Mouse (Mus musculus) cerebral cortex, adult 2 months (tissue): ENCODE data around the gene Nme1.

Source experiments
- WGBS: fragments of 180-500 bp; shearing (Covaris S2); methylation state at CpG from one replicate; pipeline ENCODE4 v1.1.7; 2018; 5-methylcytosine and 5-hydroxymethylcytosine counted together

Nme1 gene

GRCm38 (mm10) chr11:93968005-93968847 lies at the start of gene Nme1, which contains the start of gene Gm20390:
TSS of gene Nme1 (minus strand) at chr11:93968521.
TSS of gene Gm20390 (minus strand) at chr11:93968293.
- WGBS, result under 1% methylated on average over 40 of the region's 40 CpGs

- 91% methylated on average over 2 of the region's 2 CpGs for WGBS
Observed at GRCm38 (mm10) chr11:94003346-94003745, 35.0 kb upstream of the Nme1 start.

- WGBS, result 8% methylated on average over 13 of the region's 13 CpGs
Observed at GRCm38 (mm10) chr11:93997141-93997775, 28.9 kb upstream of the Nme1 start.

- WGBS, result under 1% methylated on average over 58 of the region's 58 CpGs
Observed at GRCm38 (mm10) chr11:93996306-93997140, 28.2 kb upstream of the Nme1 start.

- WGBS, result under 1% methylated on average over 60 of the region's 70 CpGs
Observed at GRCm38 (mm10) chr11:93995720-93996305, 27.5 kb upstream of the Nme1 start, which contains the start of gene Spag9. TSS of gene Spag9 (plus strand) at chr11:93996091.

- 2% methylated on average over 15 of the region's 15 CpGs for WGBS
Observed at GRCm38 (mm10) chr11:93995111-93995719, 26.9 kb upstream of the Nme1 start.

GRCm38 (mm10) chr11:93994531-93994930 lies 26.2 kb upstream of the Nme1 start:
- 41% methylated on average over 5 of the region's 5 CpGs for WGBS

GRCm38 (mm10) chr11:93988328-93989062 lies 20.2 kb upstream of the Nme1 start:
- 60% methylated on average over 12 of the region's 12 CpGs for WGBS

GRCm38 (mm10) chr11:93987625-93988327 lies 19.5 kb upstream of the Nme1 start:
- WGBS, result 43% methylated on average over 8 of the region's 8 CpGs

- WGBS, result 88% methylated on average over 4 of the region's 4 CpGs
Observed at GRCm38 (mm10) chr11:93987026-93987425, 18.7 kb upstream of the Nme1 start.

- WGBS, result 83% methylated on average over 5 of the region's 5 CpGs
Observed at GRCm38 (mm10) chr11:93985265-93985664, 16.9 kb upstream of the Nme1 start.

- WGBS, result 95% methylated on average over 3 of the region's 3 CpGs
Observed at GRCm38 (mm10) chr11:93984619-93985018, 16.3 kb upstream of the Nme1 start.

- 63% methylated on average over 6 of the region's 6 CpGs for WGBS
Observed at GRCm38 (mm10) chr11:93979502-93980049, 11.3 kb upstream of the Nme1 start.

- WGBS, result 77% methylated on average over 5 of the region's 5 CpGs
Observed at GRCm38 (mm10) chr11:93972951-93973350, 4.6 kb upstream of the Nme1 start.

- 38% methylated on average over 1 of the region's 1 CpGs for WGBS
Observed at GRCm38 (mm10) chr11:93969799-93970198, 1.5 kb upstream of the Nme1 start.

- 93% methylated on average over 6 of the region's 6 CpGs for WGBS
Observed at GRCm38 (mm10) chr11:93969171-93969570, 850 bp upstream of the Nme1 start.

- WGBS, result 42% methylated on average over 6 of the region's 6 CpGs
Observed at GRCm38 (mm10) chr11:93968848-93969128, 467 bp upstream of the Nme1 start.

- WGBS, result 2% methylated on average over 11 of the region's 11 CpGs
Observed at GRCm38 (mm10) chr11:93967381-93967780, 940 bp downstream of the Nme1 start.

- WGBS, result 54% methylated on average over 6 of the region's 6 CpGs
Observed at GRCm38 (mm10) chr11:93965391-93965790, 2.9 kb downstream of the Nme1 start.

GRCm38 (mm10) chr11:93963013-93963412 lies 5.3 kb downstream of the Nme1 start:
- WGBS, result 65% methylated on average over 4 of the region's 4 CpGs
